Mouse (Mus musculus) liver, embryonic 14.5 days (tissue): ENCODE data around the gene Ttll11. TPM values are rescaled to one million over a fixed set of nuclear protein-coding genes. Genes with fewer than 3 reads are reported as not detected.

ENCODE experiments used
- ATAC-seq: fragments of 200-750 bp; cut with Nextera tagmentation; 2 replicates; pipeline ENCODE4 v1.8.0; 2017; ENCODE audit warnings: moderate number of reproducible peaks, mild to moderate bottlenecking, moderate library complexity; ENCODE audit not compliant: insufficient read depth
- DNase-seq, 3 experiments: peaks; one replicate each; pipeline ENCODE4 v3.0.0-alpha.2; 2012 to 2013; ENCODE audit warnings: low read depth in 3 of 3, low spot score in 3 of 3
- H3K27ac ChIP-seq: fragments of 300-500 bp; sonication (generic); 2 replicates; pipeline ENCODE4 v1.5.1; 2014; ENCODE audit warnings: moderate library complexity, mild to moderate bottlenecking, control low read depth, inconsistent platforms
- H3K27me3 ChIP-seq: fragments of 300-500 bp; sonication (generic); 2 replicates; pipeline ENCODE4 v1.6.1; 2014; ENCODE audit warnings: mild to moderate bottlenecking, low read length, moderate library complexity; ENCODE audit not compliant: control insufficient read depth, insufficient read depth
- H3K36me3 ChIP-seq: fragments of 300-500 bp; sonication (generic); replicated peaks from 2 replicates; pipeline ENCODE4 v1.6.1; 2014; ENCODE audit warnings: low read depth; ENCODE audit not compliant: control insufficient read depth, insufficient read depth
- H3K4me1 ChIP-seq, 2 experiments: fragments of 200-500 bp in 1 of 2; fragments of 300-500 bp in 1 of 2; sonication (generic) in 1 of 2; replicated peaks; 2 replicates each; pipeline ENCODE4 v1.6.1; 2012 to 2014; ENCODE audit warnings: antibody characterized with exemption in 1 of 2, inconsistent platforms in 1 of 2, low read length in 1 of 2; ENCODE audit not compliant: control insufficient read depth in 2 of 2, insufficient read depth in 2 of 2
- H3K4me2 ChIP-seq: fragments of 300-500 bp; sonication (generic); 2 replicates; pipeline ENCODE4 v1.6.1; 2014; ENCODE audit warnings: low read depth, mild to moderate bottlenecking, control low read depth, moderate library complexity
- H3K4me3 ChIP-seq, 2 experiments: fragments of 200-500 bp in 1 of 2; fragments of 300-500 bp in 1 of 2; sonication (generic) in 1 of 2; 2 replicates each; pipeline ENCODE4 v1.5.1; 2012 to 2014; ENCODE audit warnings: low read depth in 2 of 2, low read length in 2 of 2, mild to moderate bottlenecking in 2 of 2, control low read depth in 1 of 2, inconsistent platforms in 1 of 2, moderate library complexity in 1 of 2; ENCODE audit not compliant: insufficient read depth in 1 of 2
- H3K9ac ChIP-seq: fragments of 300-500 bp; sonication (generic); replicated peaks from 2 replicates; pipeline ENCODE4 v1.6.1; 2014; ENCODE audit warnings: mild to moderate bottlenecking, control low read depth, moderate library complexity
- H3K9me3 ChIP-seq: fragments of 300-500 bp; sonication (generic); 2 replicates; pipeline ENCODE4 v1.6.1; 2016; ENCODE audit warnings: low read length, mixed read lengths; ENCODE audit not compliant: control insufficient read depth
- CTCF ChIP-seq: IDR thresholded peaks from 2 replicates; pipeline ENCODE4 v1.5.1; 2016; ENCODE audit warnings: antibody characterized with exemption, low read depth, control low read depth
- EP300 ChIP-seq: IDR thresholded peaks from 2 replicates; pipeline ENCODE4 v1.6.1; 2016; ENCODE audit warnings: antibody characterized with exemption, low read depth
- WGBS: fragments of 180-500 bp; shearing (Covaris S2); extraction: QIAGEN DNeasy Blood & Tissue Kit; methylation state at CpG from one replicate; pipeline ENCODE4 v1.1.7; 2014; ENCODE audit not compliant: insufficient replicate concordance; 5-methylcytosine and 5-hydroxymethylcytosine counted together
- polyA plus RNA-seq, 2 experiments: library from polyadenylated mRNA; depleted of rRNA in 1 of 2; stranded (reverse) in 1 of 2; unstranded in 1 of 2; fragments of >200 nt; fragmentation: Nextera tagmentation in 1 of 2; extraction: Ambion mirVana in 1 of 2; gene quantifications; 2 replicates each; pipeline versions ENCODE4 v1.2.1 to v1.2.3; 2012 to 2014

Ttll11 gene
- polyA plus RNA-seq, 2 experiments, result 0.42 to 0.83 TPM

DNA sequence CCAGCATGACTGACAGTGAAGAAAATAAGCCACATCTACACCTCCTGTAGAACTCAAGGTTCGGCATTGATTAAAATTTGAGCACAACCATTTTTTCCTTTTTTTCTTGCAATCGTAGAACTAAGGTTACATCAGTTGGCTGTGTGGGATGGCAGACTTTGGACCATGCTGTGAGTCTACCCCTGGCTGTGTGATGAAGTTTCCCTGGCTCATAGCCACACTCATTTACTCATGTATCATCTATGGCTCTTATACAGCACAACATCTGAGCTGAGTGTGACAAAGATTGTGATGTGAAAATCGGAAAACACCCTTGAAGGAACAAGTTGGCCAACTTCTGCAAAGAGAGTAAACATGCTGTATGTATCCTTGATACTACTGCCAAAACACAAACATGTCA, 56.8 kb downstream of the Ttll11 start:
- ATAC-seq (no peak), DNase-seq (no peak)
- no peaks in the 10 kb centered on the region for H3K27me3 ChIP-seq
- 48% methylated on average over 3 of the region's 3 CpGs for WGBS
- H3K4me1 ChIP-seq, result no peaks in the 10 kb centered on the region
- TF ChIP-seq EP300 (no peak), CTCF (no peak)
- H3K36me3 ChIP-seq, result no peaks in the 10 kb centered on the region
- H3K9ac ChIP-seq, result no peak overlapping the region
- no peaks in the 10 kb centered on the region for H3K9me3 ChIP-seq
- H3K4me2 ChIP-seq, result no peak overlapping the region
- H3K27ac ChIP-seq, result no peak overlapping the region
- no peak overlapping the region for H3K4me3 ChIP-seq

DNA sequence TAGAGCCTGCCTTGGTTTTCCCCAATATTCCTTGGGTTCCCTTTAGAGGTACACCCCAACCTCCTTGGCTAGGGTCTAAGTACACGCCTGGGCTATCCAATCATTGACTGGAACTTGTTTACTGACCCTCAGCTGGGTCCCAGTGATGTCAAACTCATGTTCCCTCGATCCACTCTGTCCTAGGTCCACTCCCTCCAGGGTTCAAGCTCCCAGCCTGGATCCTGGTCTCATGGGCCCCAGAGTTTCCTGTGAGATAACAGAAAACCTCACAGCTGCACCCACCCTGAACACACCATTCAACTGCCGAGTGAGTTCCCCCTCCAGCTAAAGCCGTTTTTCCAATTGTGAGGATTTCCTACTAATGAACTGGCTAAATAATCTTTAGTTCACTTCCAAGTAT, 67.6 kb downstream of the Ttll11 start:
- 28% methylated on average over 4 of the region's 4 CpGs for WGBS
- no peak overlapping the region for H3K9ac ChIP-seq
- H3K36me3 ChIP-seq, result no peaks in the 10 kb centered on the region
- no peaks in the 10 kb centered on the region for H3K27me3 ChIP-seq
- H3K4me1 ChIP-seq, result no peaks in the 10 kb centered on the region
- H3K9me3 ChIP-seq, result no peaks in the 10 kb centered on the region
- no peak for DNase-seq
- no peak overlapping the region for H3K27ac ChIP-seq
- ATAC-seq, result no peak
- no peak overlapping the region for H3K4me3 ChIP-seq
- TF ChIP-seq CTCF, result no peak
- TF ChIP-seq EP300, result no peak
- no peak overlapping the region for H3K4me2 ChIP-seq

DNA sequence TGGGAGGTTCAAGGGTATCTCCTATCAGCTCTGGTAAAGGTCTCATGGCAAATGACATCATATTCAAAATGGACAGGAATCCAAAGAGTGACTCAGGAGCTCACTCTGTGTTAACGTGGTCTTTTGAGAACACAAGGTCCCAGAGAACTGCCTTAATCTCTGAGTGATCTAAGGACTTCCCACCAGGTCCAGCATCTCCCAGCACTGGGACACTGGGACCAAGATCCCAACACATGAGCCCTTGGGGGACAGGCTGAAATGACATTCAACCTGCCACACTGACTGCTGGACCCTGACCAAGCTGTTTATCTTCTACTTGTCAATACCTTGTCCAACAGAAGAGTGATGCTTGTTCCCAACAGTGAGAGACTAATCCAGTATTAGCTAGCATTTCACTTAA, 68.0 kb downstream of the Ttll11 start:
- H3K27ac ChIP-seq, result no peak overlapping the region
- DNase-seq (no peak), ATAC-seq (no peak)
- no peaks in the 10 kb centered on the region for H3K36me3 ChIP-seq
- no peaks in the 10 kb centered on the region for H3K9me3 ChIP-seq
- no peak overlapping the region for H3K9ac ChIP-seq
- H3K27me3 ChIP-seq, result no peaks in the 10 kb centered on the region
- no peaks in the 10 kb centered on the region for H3K4me1 ChIP-seq
- TF ChIP-seq EP300, result no peak
- H3K4me2 ChIP-seq, result no peak overlapping the region
- WGBS, result 46% methylated on average over 1 of the region's 1 CpGs
- H3K4me3 ChIP-seq, result no peak overlapping the region

DNA sequence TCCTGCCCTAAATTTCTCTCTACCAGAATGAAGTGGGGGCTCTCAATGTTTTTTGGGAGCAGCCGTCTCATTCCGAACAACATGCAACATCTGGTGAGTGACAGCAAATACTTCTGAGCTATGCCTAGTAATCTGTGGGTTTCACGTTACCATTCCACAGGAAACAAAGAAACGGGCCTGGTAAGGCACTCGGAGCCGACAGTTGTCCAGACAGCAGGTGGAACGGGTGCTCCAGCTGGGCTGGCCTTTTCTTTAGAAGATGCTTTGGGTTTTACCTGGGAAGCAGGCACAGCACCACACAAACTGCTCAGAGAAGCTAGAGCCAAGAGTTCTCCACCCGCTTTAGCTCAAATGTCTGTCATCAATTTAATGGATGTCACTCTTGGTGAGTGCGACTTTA, 69.0 kb downstream of the Ttll11 start:
- no peaks in the 10 kb centered on the region for H3K27me3 ChIP-seq
- no peak for DNase-seq
- no peak for TF ChIP-seq EP300
- TF ChIP-seq CTCF, result no peak
- H3K4me3 ChIP-seq, result no peak overlapping the region
- H3K9ac ChIP-seq, result no peak overlapping the region
- no peaks in the 10 kb centered on the region for H3K4me1 ChIP-seq
- no peak overlapping the region for H3K27ac ChIP-seq
- WGBS, result 66% methylated on average over 9 of the region's 9 CpGs
- no peaks in the 10 kb centered on the region for H3K9me3 ChIP-seq
- no peaks in the 10 kb centered on the region for H3K36me3 ChIP-seq
- no peak overlapping the region for H3K4me2 ChIP-seq
- no peak for ATAC-seq

DNA sequence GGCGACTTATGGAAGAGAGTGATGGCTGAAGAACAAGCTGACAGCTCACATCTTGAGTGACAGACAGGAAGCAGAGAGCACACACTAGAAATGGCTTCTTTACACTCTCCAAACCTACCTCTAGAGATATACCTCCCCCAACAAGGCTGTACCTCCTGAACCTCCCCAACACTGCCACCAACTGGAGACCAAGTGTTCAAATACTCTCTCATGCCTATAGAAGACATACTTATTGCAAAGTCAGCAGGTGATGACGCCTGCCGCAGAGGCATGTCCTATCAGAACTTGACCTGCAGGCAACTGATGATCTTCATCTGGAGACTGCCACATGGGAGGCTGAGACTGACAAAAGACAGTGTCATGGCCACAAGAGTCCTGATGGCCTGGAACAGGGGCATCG, 70.4 kb downstream of the Ttll11 start:
- H3K4me2 ChIP-seq, result no peak overlapping the region
- no peak for TF ChIP-seq CTCF
- no peak for TF ChIP-seq EP300
- H3K4me3 ChIP-seq, result no peak overlapping the region
- no peaks in the 10 kb centered on the region for H3K27me3 ChIP-seq
- no peaks in the 10 kb centered on the region for H3K36me3 ChIP-seq
- WGBS, result 83% methylated on average over 4 of the region's 4 CpGs
- H3K9me3 ChIP-seq, result no peaks in the 10 kb centered on the region
- no peak overlapping the region for H3K27ac ChIP-seq
- ATAC-seq (no peak), DNase-seq (no peak)
- H3K4me1 ChIP-seq, result no peaks in the 10 kb centered on the region
- H3K9ac ChIP-seq, result no peak overlapping the region

DNA sequence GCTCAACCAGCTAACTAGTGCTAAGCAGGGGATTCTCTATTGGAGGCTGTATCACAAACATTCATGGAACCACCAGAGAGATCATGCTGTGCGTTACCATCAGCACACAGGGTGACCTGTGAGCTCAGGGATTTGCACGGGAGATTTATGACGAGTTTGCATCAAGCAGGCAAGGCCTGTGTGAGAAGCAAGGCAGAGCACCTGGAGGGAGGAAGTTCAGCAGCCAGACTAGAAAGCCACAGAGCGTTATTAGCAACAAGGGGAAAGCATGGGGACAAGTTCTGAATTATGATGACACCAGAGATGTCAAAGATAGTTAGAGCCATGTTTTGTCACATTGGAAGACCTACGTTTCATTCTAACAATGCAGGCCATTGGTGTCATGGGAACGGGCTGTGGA, 72.1 kb downstream of the Ttll11 start:
- DNase-seq, result no peak
- Histone ChIP-seq H3K27me3 (no peaks in the 10 kb centered on the region), H3K27ac (no peak overlapping the region), H3K9me3 (no peaks in the 10 kb centered on the region), H3K36me3 (no peaks in the 10 kb centered on the region), H3K4me2 (no peak overlapping the region), H3K4me3 (no peak overlapping the region), H3K4me1 (no peaks in the 10 kb centered on the region), H3K9ac (no peak overlapping the region)
- WGBS, result 46% methylated on average over 6 of the region's 6 CpGs
- no peak for ATAC-seq
- TF ChIP-seq CTCF, result no peak
- TF ChIP-seq EP300, result no peak
